Mouse (Mus musculus): ENCODE data around the gene Sgip1.

The Sgip1 gene

GRCm38 (mm10) chr4:102900166-102900565 is 159.1 kb downstream of the Sgip1 start:
- no peak for DNase-seq

GRCm38 (mm10) chr4:102907843-102908427 is 166.8 kb downstream of the Sgip1 start:
- DNase-seq: no peak

GRCm38 (mm10) chr4:102910191-102910590 is 169.1 kb downstream of the Sgip1 start:
- no peak for DNase-seq

GRCm38 (mm10) chr4:102913176-102913575 is 172.1 kb downstream of the Sgip1 start:
- no peak for DNase-seq

GRCm38 (mm10) chr4:102913700-102914327 is 172.7 kb downstream of the Sgip1 start:
- DNase-seq: no peak

GRCm38 (mm10) chr4:102918191-102918590 is 177.1 kb downstream of the Sgip1 start:
- no peak for DNase-seq

GRCm38 (mm10) chr4:102929491-102929890 is 188.4 kb downstream of the Sgip1 start:
- no peak for DNase-seq

GRCm38 (mm10) chr4:102930679-102931078 is 189.6 kb downstream of the Sgip1 start:
- DNase-seq: no peak

- DNase-seq: no peak
Observed at GRCm38 (mm10) chr4:102940266-102940665, 199.2 kb downstream of the Sgip1 start.

- no peak for DNase-seq
Observed at GRCm38 (mm10) chr4:102940738-102941137, 199.6 kb downstream of the Sgip1 start.

GRCm38 (mm10) chr4:102944325-102944724 is 203.2 kb downstream of the Sgip1 start:
- no peak for DNase-seq

- DNase-seq: no peak
Observed at GRCm38 (mm10) chr4:102952476-102952875, 211.4 kb downstream of the Sgip1 start.

- no peak for DNase-seq
Observed at GRCm38 (mm10) chr4:102955294-102955956, 214.3 kb downstream of the Sgip1 start.

GRCm38 (mm10) chr4:102959409-102959808 is 218.3 kb downstream of the Sgip1 start:
- DNase-seq: no peak

- DNase-seq: no peak
Observed at GRCm38 (mm10) chr4:102964174-102964573, 223.1 kb downstream of the Sgip1 start.

- no peak for DNase-seq
Observed at GRCm38 (mm10) chr4:102967811-102968210, 226.7 kb downstream of the Sgip1 start.

- DNase-seq: no peak
Observed at GRCm38 (mm10) chr4:102969599-102969998, 228.5 kb downstream of the Sgip1 start.

GRCm38 (mm10) chr4:102971159-102971558 is 230.1 kb downstream of the Sgip1 start:
- DNase-seq: no peak

GRCm38 (mm10) chr4:102972071-102972470 is 231.0 kb downstream of the Sgip1 start:
- no peak for DNase-seq

GRCm38 (mm10) chr4:102974172-102974571 is 233.1 kb downstream of the Sgip1 start:
- no peak for DNase-seq

- no peak for DNase-seq
Observed at GRCm38 (mm10) chr4:102976290-102977275, 235.5 kb downstream of the Sgip1 start.

- DNase-seq: no peak
Observed at GRCm38 (mm10) chr4:102977778-102978321, 236.8 kb downstream of the Sgip1 start.

GRCm38 (mm10) chr4:102978440-102978839 is 237.3 kb downstream of the Sgip1 start, which contains the start of gene Tctex1d1:
TSS of gene Tctex1d1 (plus strand) at chr4:102978606.
- DNase-seq: no peak

All from cerebellum, adult 9-10 months (tissue).